Mouse (Mus musculus) CH12.LX (cell line): ENCODE measurements around the gene Chrnb1. TPM values are rescaled to one million over a fixed set of nuclear protein-coding genes. Genes with fewer than 3 reads are reported as not detected.
A peak's percentile ranks its signal among the peaks of the same experiment; 100 is the strongest.

Experiments used
- DNase-seq: peaks from one replicate; pipeline ENCODE4 v3.0.0-alpha.2; 2013; ENCODE audit errors: extremely low read depth
- H3K27ac ChIP-seq: 2 replicates; pipeline ENCODE4 v1.5.1; 2012; ENCODE audit warnings: low read depth, mild to moderate bottlenecking, control low read depth, moderate library complexity; ENCODE audit not compliant: insufficient read depth
- H3K27me3 ChIP-seq: replicated peaks from 2 replicates; pipeline ENCODE3; 2012; ENCODE audit warnings: inconsistent platforms
- H3K36me3 ChIP-seq, 2 experiments: replicated peaks in 1 of 2; 2 replicates each; pipeline versions ENCODE3 to v1.6.1; 2012; ENCODE audit warnings: inconsistent platforms in 1 of 2, low read length in 1 of 2, mild to moderate bottlenecking in 1 of 2, mixed read lengths in 1 of 2, moderate library complexity in 1 of 2; ENCODE audit not compliant: control insufficient read depth in 1 of 2, insufficient read depth in 1 of 2
- H3K4me1 ChIP-seq, 2 experiments: 2 replicates each; pipeline ENCODE4 v1.6.1; 2012; ENCODE audit warnings: inconsistent platforms in 1 of 2, moderate library complexity in 1 of 2; ENCODE audit not compliant: insufficient read depth in 2 of 2, control insufficient read depth in 1 of 2
- H3K4me2 ChIP-seq: 2 replicates; pipeline ENCODE4 v1.6.1; 2012; ENCODE audit warnings: low read depth, mild to moderate bottlenecking, control low read depth; ENCODE audit not compliant: poor library complexity, insufficient read depth, severe bottlenecking
- H3K4me3 ChIP-seq, 3 experiments: fragments of 150-350 bp in 1 of 3; sonication (generic) in 1 of 3; replicated peaks in 1 of 3; 2 replicates each; pipeline versions ENCODE3 to v1.5.1; 2011 to 2012; ENCODE audit warnings: low read depth in 2 of 3, low read length in 2 of 3, mild to moderate bottlenecking in 2 of 3, moderate library complexity in 2 of 3, control low read depth in 1 of 3, improper control_type of control experiment in 1 of 3, inconsistent platforms in 1 of 3, mixed read lengths in 1 of 3; ENCODE audit not compliant: poor library complexity in 1 of 3
- H3K79me2 ChIP-seq: replicated peaks from 2 replicates; pipeline ENCODE4 v1.6.1; 2012; ENCODE audit warnings: mild to moderate bottlenecking, moderate library complexity; ENCODE audit not compliant: control insufficient read depth, poor library complexity, insufficient read depth, severe bottlenecking; ENCODE audit errors: extremely low read depth
- H3K9ac ChIP-seq: 2 replicates; pipeline ENCODE4 v1.6.1; 2012; ENCODE audit warnings: low read depth, mild to moderate bottlenecking, control low read depth, moderate library complexity; ENCODE audit not compliant: insufficient read depth
- H3K9me3 ChIP-seq: replicated peaks from 2 replicates; pipeline ENCODE3; 2012; ENCODE audit warnings: low read length, inconsistent platforms, mixed read lengths
- BHLHE40 ChIP-seq: IDR thresholded peaks from 2 replicates; pipeline ENCODE4 v1.6.1; 2011; ENCODE audit warnings: mild to moderate bottlenecking, low read depth, low read length, improper control_type of control experiment
- CTCF ChIP-seq, 2 experiments: IDR thresholded peaks in 1 of 2; conservative IDR thresholded peaks in 1 of 2; 2 replicates each; pipeline ENCODE4 v1.5.1; 2011 to 2012; ENCODE audit warnings: low read depth in 2 of 2, low read length in 2 of 2, improper control_type of control experiment in 1 of 2, inconsistent platforms in 1 of 2, mild to moderate bottlenecking in 1 of 2, moderate library complexity in 1 of 2
- ELF1 ChIP-seq: IDR thresholded peaks from 2 replicates; pipeline ENCODE4 v1.6.1; 2014; ENCODE audit warnings: low read depth, mild to moderate bottlenecking, inconsistent platforms, low read length, improper control_type of control experiment
- EP300 ChIP-seq: IDR thresholded peaks from 2 replicates; pipeline ENCODE4 v1.6.1; 2011; ENCODE audit warnings: low read length, improper control_type of control experiment
- ETS1 ChIP-seq: conservative IDR thresholded peaks from 2 replicates; pipeline ENCODE4 v1.6.1; 2012; ENCODE audit warnings: low read depth, mild to moderate bottlenecking, inconsistent platforms, low read length, improper control_type of control experiment, moderate library complexity
- HCFC1 ChIP-seq: IDR thresholded peaks from 2 replicates; pipeline ENCODE4 v1.6.1; 2012; ENCODE audit warnings: low read depth, mild to moderate bottlenecking, inconsistent platforms, low read length, improper control_type of control experiment
- IRF4 ChIP-seq: IDR thresholded peaks from 2 replicates; pipeline ENCODE4 v1.6.1; 2014; ENCODE audit warnings: low read depth, mild to moderate bottlenecking, inconsistent platforms, low read length, improper control_type of control experiment
- JUN ChIP-seq: IDR thresholded peaks from 2 replicates; pipeline ENCODE4 v1.6.1; 2011; ENCODE audit warnings: low read depth, mild to moderate bottlenecking, low read length, improper control_type of control experiment, moderate library complexity; ENCODE audit not compliant: insufficient read depth
- KAT2A ChIP-seq: IDR thresholded peaks from 2 replicates; pipeline ENCODE4 v1.6.1; 2012; ENCODE audit warnings: low read length, improper control_type of control experiment, inconsistent platforms; ENCODE audit not compliant: insufficient replicate concordance
- MAFK ChIP-seq: IDR thresholded peaks from 2 replicates; pipeline ENCODE4 v1.6.1; 2011; ENCODE audit warnings: low read length, improper control_type of control experiment; ENCODE audit not compliant: insufficient replicate concordance
- MAX ChIP-seq: IDR thresholded peaks from 2 replicates; pipeline ENCODE4 v1.6.1; 2011; ENCODE audit warnings: low read length, improper control_type of control experiment
- MAZ ChIP-seq: IDR thresholded peaks from 2 replicates; pipeline ENCODE4 v1.6.1; 2012; ENCODE audit warnings: low read depth, mild to moderate bottlenecking, inconsistent platforms, low read length, improper control_type of control experiment, moderate library complexity
- MEF2A ChIP-seq: IDR thresholded peaks from 2 replicates; pipeline ENCODE4 v1.6.1; 2014; ENCODE audit warnings: low read depth, mild to moderate bottlenecking, inconsistent platforms, low read length, improper control_type of control experiment, borderline replicate concordance
- MXI1 ChIP-seq: IDR thresholded peaks from 2 replicates; pipeline ENCODE4 v1.6.1; 2011; ENCODE audit warnings: mild to moderate bottlenecking, low read depth, low read length, improper control_type of control experiment
- MYC ChIP-seq: IDR thresholded peaks from 2 replicates; pipeline ENCODE4 v1.6.1; 2011; ENCODE audit warnings: low read depth, mild to moderate bottlenecking, improper control_type of control experiment, low read length
- NELFE ChIP-seq: IDR thresholded peaks from 2 replicates; pipeline ENCODE4 v1.6.1; 2011; ENCODE audit warnings: low read depth, low read length, improper control_type of control experiment
- NRF1 ChIP-seq: IDR thresholded peaks from 2 replicates; pipeline ENCODE4 v1.6.1; 2014; ENCODE audit warnings: low read depth, mild to moderate bottlenecking, inconsistent platforms, low read length, improper control_type of control experiment, moderate library complexity
- PAX5 ChIP-seq: IDR thresholded peaks from 2 replicates; pipeline ENCODE4 v1.6.1; 2012; ENCODE audit warnings: low read length, inconsistent platforms, mixed read lengths
- POLR2A ChIP-seq: IDR thresholded peaks from 2 replicates; pipeline ENCODE4 v1.6.1; 2011; ENCODE audit warnings: low read depth, mild to moderate bottlenecking, improper control_type of control experiment, low read length
- POLR2AphosphoS2 ChIP-seq: IDR thresholded peaks from 2 replicates; pipeline ENCODE4 v1.6.1; 2011; ENCODE audit warnings: low read depth, low read length, improper control_type of control experiment
- RAD21 ChIP-seq: IDR thresholded peaks from 2 replicates; pipeline ENCODE4 v1.6.1; 2011; ENCODE audit warnings: low read depth, mild to moderate bottlenecking, low read length, improper control_type of control experiment, moderate library complexity
- RCOR1 ChIP-seq: conservative IDR thresholded peaks from 2 replicates; pipeline ENCODE4 v1.6.1; 2012; ENCODE audit warnings: low read depth, mild to moderate bottlenecking, inconsistent platforms, low read length, improper control_type of control experiment
- SMC3 ChIP-seq: IDR thresholded peaks from 2 replicates; pipeline ENCODE4 v1.6.1; 2011; ENCODE audit warnings: low read depth, low read length, improper control_type of control experiment
- TCF12 ChIP-seq: IDR thresholded peaks from 2 replicates; pipeline ENCODE4 v1.6.1; 2014; ENCODE audit warnings: low read depth, mild to moderate bottlenecking, inconsistent platforms, low read length, improper control_type of control experiment
- UBTF ChIP-seq: IDR thresholded peaks from 2 replicates; pipeline ENCODE4 v1.6.1; 2012; ENCODE audit warnings: low read depth, mild to moderate bottlenecking, inconsistent platforms, low read length, improper control_type of control experiment, moderate library complexity
- USF2 ChIP-seq: conservative IDR thresholded peaks from 2 replicates; pipeline ENCODE4 v1.6.1; 2011; ENCODE audit warnings: low read depth, low read length, improper control_type of control experiment
- ZKSCAN1 ChIP-seq: IDR thresholded peaks from 2 replicates; pipeline ENCODE4 v1.6.1; 2012; ENCODE audit warnings: low read depth, inconsistent platforms, low read length, improper control_type of control experiment, borderline replicate concordance
- ZMIZ1 ChIP-seq: IDR thresholded peaks from 2 replicates; pipeline ENCODE4 v1.6.1; 2012; ENCODE audit warnings: low read depth, mild to moderate bottlenecking, inconsistent platforms, low read length, improper control_type of control experiment
- dilution Hi-C: fragments of 300-500 bp; cut with MboI; formaldehyde crosslinking; loops from 2 replicates; pipeline ENCODE4 v1.14.3; 2020; ENCODE audit warnings: low sequenced_read_pairs; ENCODE audit not compliant: extremely low pct_unique_long_range_greater_than_20kb, extremely low pct_ligation_motif_present
- in situ Hi-C: fragments of 300-500 bp; cut with MboI; formaldehyde crosslinking; loops from 3 replicates; pipeline ENCODE4 v1.14.3; 2019; ENCODE audit warnings: low sequenced_read_pairs, low pct_ligation_motif_present, low pct_unique_long_range_greater_than_20kb, mixed read lengths
- polyA plus RNA-seq: library from polyadenylated mRNA; unstranded; fragments of >175 nt; gene quantifications from 2 replicates; pipeline ENCODE4 v1.2.1, GENCODE M21; 2012; ENCODE audit warnings: low read depth; ENCODE audit not compliant: insufficient read length
- total RNA-seq, 2 experiments: library from RNA; depleted of rRNA; stranded (reverse); fragments of 300-350 nt in 1 of 2; fragments of >200 nt in 1 of 2; gene quantifications; 2 replicates each; pipeline ENCODE4 v1.2.3; 2012 to 2014

Chrnb1 gene
- total and polyA plus RNA-seq, 3 experiments, result 1.9 to 5.9 (median 2.2) TPM

DNA sequence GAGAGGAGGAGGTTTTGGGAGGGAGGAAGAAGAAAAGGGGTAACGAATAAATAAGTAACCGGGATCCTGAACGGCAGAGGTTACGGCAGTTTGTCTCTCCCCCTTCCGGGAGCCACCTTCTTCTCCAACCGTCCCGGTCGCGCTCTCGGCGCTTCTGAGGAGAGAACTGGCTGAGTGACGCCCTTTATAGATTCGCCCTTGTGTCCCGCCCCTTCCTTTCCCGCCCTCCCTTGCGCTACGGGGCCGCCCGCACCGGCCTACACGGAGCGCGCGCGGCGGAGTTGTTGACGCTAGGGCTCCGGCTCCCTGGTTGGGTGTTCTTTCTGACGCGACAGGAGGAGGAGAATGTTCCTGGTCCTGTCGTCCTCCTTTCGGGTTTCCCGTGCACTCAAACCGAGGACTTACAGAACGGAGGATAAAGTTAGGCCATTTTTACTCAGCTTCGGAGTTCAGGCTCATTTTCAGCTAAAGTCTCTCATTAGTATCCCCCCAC, 37.2 kb downstream of the Chrnb1 start, which contains the start of gene Polr2a (continued):
- TF ChIP-seq RAD21 (no peak), IRF4 (peak; percentile 78; the same call in 1 of the 2 replicates), ELF1 (peak; percentile 69; the same call in 1 of the 2 replicates), POLR2AphosphoS2 (peak; percentile 100), MAZ (no peak), EP300 (no peak), POLR2A (peak; percentile 100)

DNA sequence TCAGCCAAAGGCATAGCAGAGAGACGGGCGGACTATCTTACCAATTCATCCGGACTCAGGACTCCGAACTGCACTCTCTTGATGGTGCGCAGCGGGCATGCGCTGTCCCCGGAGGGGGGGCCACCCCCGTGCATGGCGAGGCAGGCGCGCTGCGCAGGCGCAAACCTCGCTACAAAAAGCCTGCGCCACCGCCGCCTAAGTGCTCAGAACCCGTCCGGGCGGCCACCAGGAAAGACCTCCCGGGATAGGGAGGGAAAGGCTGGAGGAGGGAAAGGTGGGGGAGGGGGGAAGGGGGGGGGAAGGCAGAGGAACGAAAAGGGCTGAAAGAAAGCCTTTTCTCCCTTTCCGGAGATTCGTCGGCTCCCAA, 37.7 kb downstream of the Chrnb1 start:
- dilution Hi-C loops (no loop called here), in situ Hi-C loops (loop anchor here (5.0 kb wide), 1 partner anchor 34 kb away; no protein-coding TSS in a partner anchor)
- peak overlapping the region; percentile 98 for H3K4me2 ChIP-seq
- DNase-seq, result peak; percentile 95
- H3K79me2 ChIP-seq, result peaks cover 46% of the 10 kb centered on the region
- no peak for TF ChIP-seq CTCF (conservative IDR thresholded peaks at IDR 0.05 in 1 of 2, IDR thresholded peaks at IDR 0.05 in 1 of 2; ENCODE audit: low read depth in 2 of 2, low read length in 2 of 2)
- TF ChIP-seq MAZ, result peak; percentile 91
- TF ChIP-seq ETS1, result no peak
- TF ChIP-seq TCF12, result no peak
- TF ChIP-seq EP300, result no peak
- TF ChIP-seq MYC, result no peak; the same call in 1 of the 2 replicates
- TF ChIP-seq UBTF, result no peak
- no peak for TF ChIP-seq JUN
- 0 out of 2 replicates have a peak, but pooled peaks have one; percentile 13 for TF ChIP-seq MXI1
- TF ChIP-seq HCFC1, result no peak
- TF ChIP-seq KAT2A, result no peak
- no peak for TF ChIP-seq MAFK
- no peak for TF ChIP-seq ZMIZ1
- peak; percentile 23; the same call in 1 of the 2 replicates for TF ChIP-seq MAX
- no peak for TF ChIP-seq NELFE
- 0 out of 2 replicates have a peak, but pooled peaks have one; percentile 2 for TF ChIP-seq ELF1
- no peak for TF ChIP-seq SMC3
- TF ChIP-seq USF2, result no peak
- TF ChIP-seq PAX5, result no peak
- peak; percentile 51; the same call in 1 of the 2 replicates for TF ChIP-seq BHLHE40
- peak; percentile 92 for TF ChIP-seq NRF1
- peak; percentile 41 for TF ChIP-seq RCOR1
- no peak for TF ChIP-seq ZKSCAN1
- TF ChIP-seq MEF2A, result no peak; the same call in 1 of the 2 replicates
- TF ChIP-seq RAD21, result no peak
- TF ChIP-seq, all 38 proteins: peak for 7
- H3K9ac ChIP-seq, result peak overlapping the region; percentile 93
- no peaks in the 10 kb centered on the region for H3K27me3 ChIP-seq
- peak overlapping the region; percentile 55 to 60 (median 57) for H3K4me3 ChIP-seq
- peaks cover 0 to 12% of the 10 kb centered on the region in 2 experiments for H3K36me3 ChIP-seq
- H3K9me3 ChIP-seq, result no peaks in the 10 kb centered on the region
- H3K4me1 ChIP-seq, result peaks cover 13 to 47% of the 10 kb centered on the region in 2 experiments
- H3K27ac ChIP-seq, result peak overlapping the region; percentile 75
